Mouse (Mus musculus) ES-E14 (cell line): Measurements from ENCODE around the gene Il2ra.

Experiments used
- CHD2 ChIP-seq: IDR thresholded peaks from 2 replicates; pipeline ENCODE4 v1.6.1; 2014; ENCODE audit warnings: mild to moderate bottlenecking, low read depth, low read length, inconsistent platforms
- HCFC1 ChIP-seq: IDR thresholded peaks from 2 replicates; pipeline ENCODE4 v1.6.1; 2012; ENCODE audit warnings: low read length, inconsistent platforms, borderline replicate concordance; ENCODE audit not compliant: insufficient read depth
- ZC3H11A ChIP-seq: IDR thresholded peaks from 2 replicates; pipeline ENCODE4 v1.6.1; 2012; ENCODE audit warnings: low read depth, mild to moderate bottlenecking, inconsistent platforms, low read length, borderline replicate concordance
- ZNF384 ChIP-seq: IDR thresholded peaks from 2 replicates; pipeline ENCODE4 v1.6.1; 2012; ENCODE audit warnings: low read depth, low read length, inconsistent platforms

- TF ChIP-seq HCFC1 (no peak), CHD2 (no peak), ZC3H11A (no peak), ZNF384 (no peak)
Observed at GRCm38 (mm10) chr2:11652196-11652595, 9.6 kb downstream of the Il2ra start.
